Mouse (Mus musculus): ENCODE data around the gene Tdgf1.

Tdgf1 gene

GRCm38 (mm10) chr9:110945926-110946325 is at the start of gene Tdgf1:
Tdgf1 (minus strand) TSS chr9:110946158.
- DNase-seq (ENCODE audit: low read depth in 1 of 2, low spot score in 2 of 2): no peak

DNA sequence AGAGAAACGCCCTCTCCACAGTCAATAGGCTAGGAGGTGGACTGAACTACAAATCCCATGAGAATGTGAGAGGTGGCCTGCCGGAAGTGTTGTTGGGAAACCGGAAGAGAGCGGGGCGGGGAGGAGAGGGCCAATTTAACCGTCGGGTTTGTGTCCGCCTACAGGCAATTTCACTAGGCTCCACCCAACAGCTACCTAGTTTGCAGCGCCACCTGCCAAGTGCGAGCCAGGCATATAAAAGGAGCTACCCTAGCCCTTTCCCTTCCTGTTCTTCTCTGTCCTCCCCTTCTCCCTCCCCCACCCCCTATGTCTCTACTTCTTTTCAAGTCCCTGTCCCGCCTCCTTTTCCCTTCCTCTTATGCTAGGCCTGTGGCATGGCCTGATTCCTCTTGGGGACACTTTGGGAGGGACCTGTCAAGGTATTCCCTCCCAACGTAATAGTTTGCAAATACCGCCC is 48.8 kb upstream of the Tdgf1 start:
- DNase-seq (ENCODE audit: low read depth in 1 of 2, low spot score in 2 of 2): peak in 1 of 2 experiments; percentile 38

DNA sequence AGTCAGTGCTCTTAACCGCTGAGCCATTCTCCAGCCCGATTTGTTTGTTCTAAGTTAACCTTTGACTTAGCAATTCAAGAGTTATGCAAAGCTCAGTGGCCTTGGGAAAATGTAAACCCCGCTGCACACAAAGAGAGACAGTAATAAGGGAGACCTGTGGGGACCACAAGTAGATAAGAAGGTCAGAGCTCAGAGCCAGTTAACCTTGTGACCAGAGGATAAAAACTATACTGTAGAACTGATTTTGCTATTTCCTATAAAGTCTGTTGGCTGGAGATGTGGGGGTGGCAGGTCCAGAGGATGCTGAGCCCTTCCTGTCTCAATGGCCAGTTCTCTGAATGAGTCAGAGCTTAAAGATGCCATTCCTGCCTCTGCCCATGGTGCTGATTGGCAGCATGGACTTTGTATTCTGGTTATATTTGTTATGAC is 47.3 kb upstream of the Tdgf1 start:
- DNase-seq (ENCODE audit: low read depth in 1 of 2, low spot score in 2 of 2): no peak

GRCm38 (mm10) chr9:110990204-110990603 is 44.2 kb upstream of the Tdgf1 start, which contains the start of gene Rtp3:
Rtp3 (minus strand) TSS chr9:110990583.
- DNase-seq (ENCODE audit: low read depth in 1 of 2, low spot score in 2 of 2): no peak

- DNase-seq (ENCODE audit: low read depth in 1 of 2, low spot score in 2 of 2): no peak
Measured at GRCm38 (mm10) chr9:110989543-110989942, 43.6 kb upstream of the Tdgf1 start.

- DNase-seq (ENCODE audit: low read depth in 1 of 2, low spot score in 2 of 2): no peak
Measured at GRCm38 (mm10) chr9:110989141-110989540, 43.2 kb upstream of the Tdgf1 start.

DNA sequence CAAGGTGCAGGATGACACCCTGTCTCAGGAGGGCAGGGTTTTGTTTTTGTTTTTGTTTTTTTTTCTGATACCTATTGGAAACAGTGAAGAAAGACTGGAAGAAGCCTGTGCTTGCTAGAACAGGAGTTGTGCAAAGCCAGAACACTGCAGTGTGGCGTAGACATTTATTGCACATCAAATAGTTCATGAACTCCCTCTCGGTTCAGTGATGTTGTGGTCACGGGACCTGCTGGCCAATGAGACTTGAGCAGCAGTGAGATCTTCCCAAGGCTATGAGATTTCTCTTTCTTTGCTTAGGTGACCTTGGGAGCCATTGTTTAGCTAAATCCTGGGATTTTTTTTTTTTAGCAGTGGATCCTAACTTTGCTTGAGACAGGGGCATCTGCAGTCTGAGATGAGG is 42.1 kb upstream of the Tdgf1 start:
- DNase-seq (ENCODE audit: low read depth in 1 of 2, low spot score in 2 of 2): no peak

DNA sequence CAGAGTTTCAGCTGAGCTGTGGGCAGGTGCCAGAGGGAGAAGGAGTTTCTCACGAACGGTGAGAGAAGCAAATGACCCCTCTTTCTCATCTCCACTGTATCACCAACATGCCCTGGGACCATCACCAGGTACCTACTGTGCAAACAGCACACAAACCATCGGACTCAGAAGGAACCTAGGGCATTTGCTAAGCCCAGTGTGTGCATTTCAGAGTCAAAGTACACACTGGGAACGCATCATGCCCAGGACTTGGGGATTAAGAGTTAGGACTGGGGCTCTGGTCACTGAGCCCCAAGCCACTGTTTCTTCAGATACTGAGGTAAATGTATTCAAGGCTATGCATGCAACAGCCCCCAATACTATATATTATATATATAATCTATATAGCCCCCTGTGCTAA is 41.4 kb upstream of the Tdgf1 start:
- DNase-seq (ENCODE audit: low read depth in 1 of 2, low spot score in 2 of 2): no peak

DNA sequence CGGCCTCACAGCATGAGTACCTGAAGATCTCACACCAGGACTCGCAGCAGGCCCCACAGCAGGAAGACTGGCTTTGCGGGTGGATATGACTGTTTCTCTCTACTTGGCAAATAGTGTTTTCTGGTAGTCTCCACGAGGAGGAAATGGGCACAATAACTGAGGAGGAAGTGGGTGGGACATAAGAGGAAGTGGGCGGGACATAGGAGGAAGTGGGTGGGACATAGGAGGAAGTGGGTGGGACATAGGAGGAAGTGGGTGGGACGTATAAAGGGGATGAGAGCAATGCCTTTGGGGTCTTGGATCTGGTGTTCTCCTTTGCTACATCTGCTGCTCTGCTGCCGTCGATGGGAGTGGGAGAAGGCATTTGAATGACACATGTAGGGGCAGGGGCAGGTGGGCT is 40.0 kb upstream of the Tdgf1 start:
- DNase-seq (ENCODE audit: low read depth in 1 of 2, low spot score in 2 of 2): no peak

DNA sequence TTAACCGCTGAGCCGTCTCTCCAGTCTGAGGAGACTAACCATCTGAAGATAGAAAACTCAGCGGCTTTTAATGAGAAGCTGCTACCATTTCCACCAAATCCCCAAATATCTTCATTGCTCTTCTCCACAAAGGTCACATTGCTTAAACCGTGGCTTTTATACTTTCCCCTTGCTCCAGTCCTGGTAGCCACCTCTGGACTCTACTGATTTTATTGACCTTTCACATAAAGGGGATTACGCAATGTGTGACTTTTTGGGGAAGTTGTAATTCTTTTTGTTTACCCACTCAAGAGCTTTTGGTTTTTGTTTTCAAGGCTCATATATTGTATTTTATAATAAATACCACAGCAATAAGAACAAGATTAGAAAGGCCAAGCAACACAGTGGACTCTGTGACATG is 39.6 kb upstream of the Tdgf1 start:
- DNase-seq (ENCODE audit: low read depth in 1 of 2, low spot score in 2 of 2): no peak

DNA sequence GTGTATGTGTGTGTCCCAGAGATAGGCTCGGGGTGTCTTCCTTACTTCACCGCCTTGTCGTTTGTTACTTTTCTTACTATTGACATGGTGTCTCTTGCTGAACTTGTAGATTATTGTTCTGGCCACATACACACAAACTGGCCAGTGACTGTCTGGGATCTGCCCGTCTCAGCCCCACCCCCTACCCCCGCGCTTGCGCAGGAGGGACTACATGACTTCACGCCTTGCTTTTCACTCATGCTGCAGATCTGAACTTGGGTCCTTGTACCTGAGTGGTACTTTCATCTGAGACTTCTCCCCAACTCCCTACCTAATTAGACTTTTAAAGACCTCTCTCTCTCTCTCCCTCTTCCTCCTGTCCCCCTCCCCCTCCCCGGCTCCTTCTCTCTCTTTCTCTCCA is 38.1 kb upstream of the Tdgf1 start:
- no peak for DNase-seq (ENCODE audit: low read depth in 1 of 2, low spot score in 2 of 2)

- no peak for DNase-seq (ENCODE audit: low read depth in 1 of 2, low spot score in 2 of 2)
Measured at GRCm38 (mm10) chr9:110982351-110982750, 36.4 kb upstream of the Tdgf1 start.

DNA sequence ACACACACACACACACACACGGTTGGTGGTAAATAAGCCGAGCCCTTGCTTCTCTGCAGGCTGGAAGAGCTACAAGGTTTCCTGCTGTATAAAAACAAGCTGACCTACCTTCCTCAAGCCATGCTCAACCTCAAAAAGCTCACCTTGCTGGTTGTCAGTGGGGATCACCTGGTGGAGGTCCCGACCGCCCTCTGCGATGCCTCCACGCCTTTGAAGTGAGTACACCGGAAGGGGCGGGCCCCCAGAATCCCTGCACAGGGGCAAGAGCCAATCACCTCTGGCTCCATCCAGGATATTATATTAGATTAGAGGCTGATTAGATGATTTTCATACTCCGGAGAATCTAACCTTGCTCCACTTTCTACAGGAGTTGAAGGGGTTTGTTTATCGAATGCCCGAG is 33.5 kb upstream of the Tdgf1 start:
- DNase-seq (ENCODE audit: low read depth in 1 of 2, low spot score in 2 of 2): no peak

DNA sequence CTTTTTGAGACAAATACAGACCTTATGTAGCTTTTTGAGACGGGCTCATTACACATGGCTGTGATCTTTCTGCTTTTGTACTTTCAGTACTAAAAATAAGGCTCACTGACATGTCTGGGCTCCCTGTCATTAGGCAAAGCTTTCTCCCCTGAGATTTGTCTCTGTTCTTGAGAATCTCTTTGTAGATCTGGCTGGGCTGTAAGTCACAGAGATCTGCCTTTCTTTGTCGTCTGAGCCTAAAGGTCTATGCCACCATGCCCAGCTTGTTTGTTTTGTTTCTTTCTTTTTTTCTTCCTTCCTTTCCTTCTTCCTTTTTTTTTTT is 19.9 kb upstream of the Tdgf1 start:
- no peak for DNase-seq (ENCODE audit: low read depth in 1 of 2, low spot score in 2 of 2)

DNA sequence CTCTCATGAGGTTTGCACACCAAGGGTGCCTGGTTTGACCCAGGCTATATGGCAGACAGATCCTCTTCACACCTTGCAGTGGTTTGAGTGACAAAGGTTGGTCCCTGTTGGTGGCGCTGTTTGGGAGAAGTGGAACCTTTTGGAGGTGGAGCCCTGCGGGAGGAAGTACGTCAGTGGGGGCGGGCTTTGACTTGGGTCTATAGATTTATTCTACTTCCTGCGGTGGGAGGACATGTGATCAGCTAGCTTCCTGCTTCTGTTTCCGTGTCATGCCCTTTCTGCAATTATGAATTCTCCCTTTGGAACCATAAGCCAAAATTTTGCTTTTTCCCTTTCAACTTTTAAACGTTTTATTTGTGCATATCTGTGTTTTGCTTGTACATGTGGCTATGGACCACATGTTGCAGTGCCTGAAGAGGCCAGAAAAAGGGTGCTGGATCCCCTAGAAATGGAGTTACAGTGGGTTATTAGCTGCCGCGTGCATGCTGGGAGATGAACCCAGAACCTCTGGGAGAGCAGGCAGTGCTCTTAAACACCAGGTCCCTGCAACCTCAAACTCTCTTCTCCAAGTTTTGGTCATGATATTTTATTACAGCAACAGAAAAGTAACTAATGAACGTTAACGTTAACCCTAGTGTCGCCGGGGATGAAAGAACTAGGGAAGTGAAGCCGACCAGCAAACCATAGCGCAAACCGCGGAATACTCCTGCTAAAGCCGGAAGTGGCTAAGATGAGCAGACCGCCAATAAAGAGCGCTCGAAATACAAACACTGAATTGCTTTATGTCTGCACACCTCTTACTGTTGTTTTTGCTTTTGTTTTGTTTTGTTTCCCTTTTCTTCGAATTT is 19.3 kb upstream of the Tdgf1 start:
- DNase-seq (ENCODE audit: low read depth in 1 of 2, low spot score in 2 of 2): no peak

DNA sequence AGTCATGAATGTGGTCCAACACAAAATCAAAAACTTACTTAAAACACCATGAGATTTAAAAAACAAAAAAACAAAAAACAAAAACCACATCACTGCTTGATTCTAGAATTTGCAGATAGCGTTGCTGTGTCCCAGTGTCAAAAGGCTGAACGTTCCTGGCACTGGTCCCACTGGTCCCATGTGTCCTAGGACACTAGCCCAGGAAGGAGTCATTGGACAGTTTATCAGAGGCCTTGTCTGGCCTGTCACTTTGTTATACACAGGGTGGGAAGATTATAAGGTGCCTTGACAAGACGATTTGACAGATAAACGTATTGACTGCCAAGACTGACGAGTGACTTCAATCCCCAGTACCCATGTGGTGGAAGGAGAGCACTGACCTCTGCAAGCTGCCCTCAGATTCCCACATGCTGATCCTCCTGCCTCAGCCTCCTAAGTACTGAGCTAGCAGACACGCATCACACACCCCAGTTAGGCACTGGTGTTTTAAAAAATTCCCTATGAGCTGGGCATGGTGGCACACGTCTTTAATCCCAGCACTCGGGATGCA is 17.7 kb upstream of the Tdgf1 start:
- no peak for DNase-seq (ENCODE audit: low read depth in 1 of 2, low spot score in 2 of 2)

GRCm38 (mm10) chr9:110961386-110961785 is 15.4 kb upstream of the Tdgf1 start:
- DNase-seq (ENCODE audit: low read depth in 1 of 2, low spot score in 2 of 2): no peak

GRCm38 (mm10) chr9:110960230-110961149 is 14.5 kb upstream of the Tdgf1 start:
- no peak for DNase-seq (ENCODE audit: low read depth in 1 of 2, low spot score in 2 of 2)

- no peak for DNase-seq (ENCODE audit: low read depth in 1 of 2, low spot score in 2 of 2)
Measured at GRCm38 (mm10) chr9:110959669-110960068, 13.7 kb upstream of the Tdgf1 start.

DNA sequence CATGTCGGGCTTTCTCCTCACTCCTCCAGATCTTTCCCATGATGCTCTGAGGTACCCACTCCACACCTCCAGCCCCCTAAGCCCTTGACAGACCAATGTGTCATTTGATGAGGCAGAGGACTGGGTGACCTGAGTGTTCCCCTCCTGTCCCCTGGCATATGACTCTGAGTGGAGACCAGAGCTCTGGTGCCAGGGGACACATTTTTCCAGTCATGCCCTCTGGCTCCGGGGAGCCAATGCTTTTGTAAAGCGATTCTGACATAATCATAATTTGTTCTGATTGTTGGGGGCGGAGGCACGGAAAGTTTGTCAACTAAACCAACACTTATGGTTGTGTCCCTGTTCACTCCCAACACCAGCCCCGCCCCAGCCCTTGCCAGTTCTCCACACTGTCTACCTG is 10.0 kb upstream of the Tdgf1 start:
- DNase-seq (ENCODE audit: low read depth in 1 of 2, low spot score in 2 of 2): no peak

GRCm38 (mm10) chr9:110954681-110955445 is 8.9 kb upstream of the Tdgf1 start:
- DNase-seq (ENCODE audit: low read depth in 1 of 2, low spot score in 2 of 2): no peak

Data from monocyte, adult 2 months (primary cell).